Mouse (Mus musculus) hindbrain, embryonic 16.5 days (tissue): ENCODE data around the gene Fam90a1b. TPM values are rescaled to one million over a fixed set of nuclear protein-coding genes. Genes with fewer than 3 reads are reported as not detected.

Experiments
- microRNA-seq: library from miRNA; unstranded; fragments of <30 nt; microRNA quantifications from one replicate; pipeline ENCODE4, GENCODE M21; 2017
- polyA plus RNA-seq: library from polyadenylated mRNA; unstranded; fragments of >200 nt; fragmentation: Nextera tagmentation; extraction: Ambion mirVana; gene quantifications from 2 replicates; pipeline ENCODE4 v1.2.1, GENCODE M21; 2015

Gene Fam90a1b
- polyA plus RNA-seq, 1 experiment from 2014 or later, result 0.13 TPM

Small RNA genes within 50 kb of the gene (microRNA-seq; reads per million reads assigned to microRNA genes)
- gene Gm44477, result not detected

Other genes with a start within 250 kb of the Fam90a1b start
- 18.1 and 19.1 TPM in 2 replicates for gene Zfx, start 243.1 kb downstream of the Fam90a1b start, polyA plus RNA-seq
- gene Eif2s3x, start 153.9 kb downstream of the Fam90a1b start, polyA plus RNA-seq, result 81.9 and 85.8 TPM in 2 replicates
- gene Klhl15, start 132.2 kb downstream of the Fam90a1b start, polyA plus RNA-seq, result 9.1 and 9.2 TPM in 2 replicates
- 130 and 131 TPM in 2 replicates for gene Apoo, start 340 bp upstream of the Fam90a1b start, polyA plus RNA-seq
- 956 and 1,025 TPM in 2 replicates for gene Maged1, start 175.4 kb upstream of the Fam90a1b start, polyA plus RNA-seq